Mouse (Mus musculus) bone marrow, adult 2 months (tissue): ENCODE results near the gene Arhgef28. TPM values are rescaled to one million over a fixed set of nuclear protein-coding genes. Genes with fewer than 3 reads are reported as not detected.

ENCODE experiments used
- H3K27ac ChIP-seq: fragments of 200-500 bp; 2 replicates; pipeline ENCODE4 v1.5.1; 2012; ENCODE audit warnings: low read depth, mild to moderate bottlenecking, control low read depth, inconsistent platforms, low read length; ENCODE audit not compliant: control insufficient read depth, poor library complexity, insufficient read depth
- H3K4me1 ChIP-seq: fragments of 200-500 bp; 2 replicates; pipeline ENCODE4 v1.6.1; 2011; ENCODE audit warnings: low read length; ENCODE audit not compliant: control insufficient read depth, insufficient read depth
- H3K4me3 ChIP-seq: fragments of 200-500 bp; replicated peaks from 2 replicates; pipeline ENCODE3; 2011; ENCODE audit warnings: mild to moderate bottlenecking, low read depth, low read length, control low read depth; ENCODE audit not compliant: control insufficient read depth
- CTCF ChIP-seq: fragments of 200-500 bp; IDR thresholded peaks from 2 replicates; pipeline ENCODE4 v1.5.1; 2011; ENCODE audit warnings: low read length, control low read depth; ENCODE audit not compliant: control insufficient read depth, insufficient read depth
- POLR2A ChIP-seq: fragments of 200-500 bp; IDR thresholded peaks from 2 replicates; pipeline ENCODE4 v1.6.1; 2011; ENCODE audit warnings: low read depth, mild to moderate bottlenecking, control low read depth, low read length, borderline replicate concordance; ENCODE audit not compliant: control insufficient read depth
- WGBS: fragments of 180-500 bp; shearing (Covaris S2); methylation state at CpG from one replicate; pipeline ENCODE4 v1.1.7; 2018; 5-methylcytosine and 5-hydroxymethylcytosine counted together
- polyA plus RNA-seq: library from polyadenylated mRNA; stranded (reverse); fragments of >200 nt; gene quantifications from 2 replicates; pipeline ENCODE4 v1.2.4, GENCODE M21; 2011; ENCODE audit warnings: low replicate concordance; ENCODE audit not compliant: missing spikeins, insufficient read depth, insufficient read length

Arhgef28 gene
- polyA plus RNA-seq, 1 experiment, result 2.7 TPM

DNA sequence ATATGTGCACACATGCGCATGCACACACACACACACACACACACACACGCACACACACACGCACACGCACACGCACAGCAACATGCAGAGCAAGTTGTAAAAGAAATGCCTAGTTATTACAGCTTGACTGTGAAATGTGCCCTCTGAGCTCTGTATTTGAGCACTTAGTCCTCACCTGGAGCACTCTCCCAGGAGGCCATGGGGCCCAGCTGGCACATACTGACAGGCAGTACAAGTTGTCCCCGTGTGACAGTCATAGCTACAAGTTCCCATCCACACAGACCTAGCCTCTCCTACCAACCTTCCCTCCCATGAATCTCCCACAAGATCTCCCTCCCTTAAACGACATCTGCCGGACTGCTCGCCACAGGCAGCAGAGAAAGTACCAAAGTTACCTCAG is 205.4 kb downstream of the Arhgef28 start:
- WGBS, result 77% methylated on average over 9 of the region's 9 CpGs

DNA sequence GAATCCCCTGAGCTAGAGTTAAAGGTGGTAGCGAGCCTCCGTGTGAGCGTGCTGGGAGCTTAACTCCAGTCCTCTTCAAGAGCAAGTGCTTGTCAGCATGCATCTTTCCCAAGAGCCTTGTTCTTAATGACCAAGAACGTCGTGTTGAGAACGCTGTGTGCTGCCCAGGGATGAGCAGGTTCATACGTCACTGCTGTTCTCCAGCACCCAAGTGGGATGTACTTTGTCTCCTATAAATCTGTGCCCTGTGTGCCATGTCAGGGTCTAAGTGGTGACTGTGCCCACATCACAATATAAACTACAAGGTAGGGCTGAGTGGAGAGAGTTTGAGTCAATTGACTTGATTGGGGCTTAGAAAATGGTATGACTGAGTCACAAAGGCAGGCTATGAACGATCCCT is 207.1 kb downstream of the Arhgef28 start:
- no peak for TF ChIP-seq POLR2A
- TF ChIP-seq CTCF, result no peak
- H3K4me3 ChIP-seq, result no peak overlapping the region
- 88% methylated on average over 8 of the region's 8 CpGs for WGBS
- H3K4me1 ChIP-seq, result no peaks in the 10 kb centered on the region
- H3K27ac ChIP-seq, result no peak overlapping the region

More for the DNA sequence above, 205.4 kb downstream of the Arhgef28 start:
- TF ChIP-seq CTCF (no peak), POLR2A (no peak)
- H3K27ac ChIP-seq, result no peak overlapping the region
- H3K4me1 ChIP-seq, result no peaks in the 10 kb centered on the region
- H3K4me3 ChIP-seq, result no peak overlapping the region

DNA sequence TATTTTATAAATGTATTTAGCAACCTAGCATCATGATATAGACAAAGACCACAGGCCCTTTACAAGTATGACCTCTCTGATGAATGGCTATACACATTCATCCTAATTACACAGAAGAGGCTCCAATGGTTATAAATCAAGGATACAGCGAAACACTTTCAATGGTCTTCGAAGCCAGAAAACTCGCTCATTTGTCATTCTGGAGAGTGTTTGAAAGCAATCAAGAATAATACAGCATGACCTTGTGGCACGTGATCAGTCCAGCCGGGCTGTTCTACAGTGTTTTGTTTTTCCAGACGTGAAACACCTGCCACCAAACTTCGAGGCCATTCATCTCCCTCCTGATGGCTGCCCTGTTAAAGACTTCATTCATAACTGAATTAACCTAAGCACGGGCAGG is 207.7 kb downstream of the Arhgef28 start:
- no peak overlapping the region for H3K4me3 ChIP-seq
- H3K4me1 ChIP-seq, result no peaks in the 10 kb centered on the region
- H3K27ac ChIP-seq, result no peak overlapping the region
- WGBS, result 84% methylated on average over 8 of the region's 8 CpGs
- TF ChIP-seq POLR2A, result no peak
- TF ChIP-seq CTCF, result no peak

DNA sequence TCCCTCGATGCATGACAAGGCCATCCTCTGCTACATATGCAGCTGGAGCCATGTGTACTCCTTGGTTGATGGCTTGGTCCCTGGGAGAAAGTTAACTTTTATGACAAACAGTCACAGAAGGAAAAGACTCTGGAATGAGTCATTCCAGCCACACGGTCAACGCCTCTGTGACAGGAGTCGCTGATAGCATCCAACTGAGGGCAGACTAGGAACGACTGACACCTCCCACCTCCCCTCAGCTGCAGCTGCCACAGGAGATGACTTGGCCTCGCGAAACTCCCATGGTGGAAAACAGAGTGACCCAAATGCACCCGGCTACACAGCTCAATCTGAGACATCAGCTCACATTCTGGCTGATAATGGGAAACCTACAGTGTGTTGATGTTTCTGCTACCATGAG is 215.3 kb downstream of the Arhgef28 start:
- TF ChIP-seq POLR2A, result no peak
- TF ChIP-seq CTCF, result no peak
- WGBS, result 75% methylated on average over 8 of the region's 8 CpGs
- H3K4me1 ChIP-seq, result no peaks in the 10 kb centered on the region
- no peak overlapping the region for H3K27ac ChIP-seq
- H3K4me3 ChIP-seq, result no peak overlapping the region

DNA sequence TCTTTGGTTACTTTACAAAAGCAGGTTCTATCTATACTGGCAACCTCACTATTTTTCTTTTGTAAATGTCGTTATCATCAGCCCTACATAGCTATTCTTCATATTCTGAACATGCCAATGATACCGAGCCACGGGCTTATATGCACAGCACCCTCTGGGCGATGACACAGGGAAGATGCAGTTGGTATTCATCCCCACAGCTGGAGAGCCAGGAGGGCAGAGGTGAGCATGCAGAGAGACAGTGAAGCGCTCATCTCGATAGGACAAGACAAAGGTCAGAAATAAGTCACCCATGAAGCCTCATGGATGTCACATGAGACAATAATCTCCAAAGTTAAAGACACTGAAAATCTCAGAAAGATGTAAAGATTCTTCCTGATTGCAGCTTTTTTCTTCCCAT is 217.4 kb downstream of the Arhgef28 start:
- Histone ChIP-seq H3K4me3 (no peak overlapping the region), H3K27ac (no peak overlapping the region), H3K4me1 (no peaks in the 10 kb centered on the region)
- WGBS, result 80% methylated on average over 6 of the region's 6 CpGs
- TF ChIP-seq CTCF (no peak), POLR2A (no peak)

DNA sequence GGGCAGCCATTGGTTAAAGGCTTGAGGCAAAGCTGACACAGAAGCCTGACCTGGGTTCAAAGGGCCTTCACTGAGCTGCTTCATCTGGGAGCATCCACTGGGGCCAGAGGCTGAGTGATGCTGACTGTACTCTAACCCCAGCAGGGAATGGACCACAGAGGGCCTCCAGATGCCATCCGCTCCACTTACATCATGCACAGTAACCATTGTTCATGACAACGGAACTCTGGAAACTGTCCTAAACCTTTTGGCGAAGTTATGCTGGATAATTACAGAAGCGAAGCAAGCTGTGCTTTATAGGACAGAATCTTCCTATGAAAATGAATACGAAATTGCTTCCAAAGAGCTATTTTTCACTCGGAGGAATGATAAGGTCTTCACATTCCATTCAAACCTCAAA is 219.5 kb downstream of the Arhgef28 start:
- Histone ChIP-seq H3K27ac (no peak overlapping the region), H3K4me1 (no peaks in the 10 kb centered on the region), H3K4me3 (no peak overlapping the region)
- 83% methylated on average over 6 of the region's 6 CpGs for WGBS
- no peak for TF ChIP-seq CTCF
- TF ChIP-seq POLR2A, result no peak

DNA sequence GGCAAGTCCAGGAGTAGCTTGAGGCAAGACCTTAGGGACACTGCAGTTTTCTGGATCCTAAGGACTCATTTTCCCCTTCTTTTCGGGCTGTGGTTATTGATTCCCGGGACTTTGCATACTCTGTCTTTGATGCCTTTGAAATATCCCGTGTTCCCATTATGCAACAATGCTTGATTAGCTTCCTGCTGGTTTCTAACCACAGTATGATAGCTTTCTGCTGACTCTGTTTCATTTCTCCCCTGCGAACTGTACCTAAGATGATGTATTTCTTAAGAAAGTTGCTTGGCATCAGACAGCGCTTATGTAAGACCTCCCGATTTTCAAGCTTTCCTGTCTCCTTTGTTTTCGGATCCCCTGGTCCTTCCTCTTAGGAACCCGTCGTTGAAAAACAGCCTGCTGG is 229.1 kb downstream of the Arhgef28 start:
- no peak for TF ChIP-seq POLR2A
- no peak for TF ChIP-seq CTCF
- H3K4me1 ChIP-seq, result no peaks in the 10 kb centered on the region; the same call in 1 of the 2 replicates
- no peak overlapping the region for H3K27ac ChIP-seq
- H3K4me3 ChIP-seq, result no peak overlapping the region
- 25% methylated on average over 9 of the region's 9 CpGs for WGBS

DNA sequence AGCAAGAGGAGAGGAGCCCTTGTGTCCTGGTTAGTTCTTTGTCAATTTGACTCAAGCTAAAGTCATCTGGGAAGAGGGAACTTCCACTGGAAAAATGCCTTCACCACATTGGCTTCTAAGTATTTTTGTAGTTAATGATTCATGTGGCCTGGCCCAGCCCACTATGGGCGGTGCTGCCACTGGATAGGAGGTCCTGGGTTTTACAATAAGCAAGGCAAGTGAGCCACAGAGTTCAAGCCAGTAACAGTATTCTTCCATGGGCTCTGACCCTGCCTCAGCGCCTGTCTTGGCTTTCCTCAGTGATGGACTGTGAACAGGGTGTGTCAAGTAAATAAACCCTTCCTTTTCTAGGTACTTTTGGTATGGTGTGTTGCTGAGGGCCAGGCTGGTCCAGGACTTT is 229.6 kb downstream of the Arhgef28 start:
- TF ChIP-seq POLR2A (no peak), CTCF (no peak)
- Histone ChIP-seq H3K4me1 (no peaks in the 10 kb centered on the region; the same call in 1 of the 2 replicates), H3K27ac (no peak overlapping the region), H3K4me3 (no peak overlapping the region)
- WGBS, result 68% methylated on average over 2 of the region's 2 CpGs

DNA sequence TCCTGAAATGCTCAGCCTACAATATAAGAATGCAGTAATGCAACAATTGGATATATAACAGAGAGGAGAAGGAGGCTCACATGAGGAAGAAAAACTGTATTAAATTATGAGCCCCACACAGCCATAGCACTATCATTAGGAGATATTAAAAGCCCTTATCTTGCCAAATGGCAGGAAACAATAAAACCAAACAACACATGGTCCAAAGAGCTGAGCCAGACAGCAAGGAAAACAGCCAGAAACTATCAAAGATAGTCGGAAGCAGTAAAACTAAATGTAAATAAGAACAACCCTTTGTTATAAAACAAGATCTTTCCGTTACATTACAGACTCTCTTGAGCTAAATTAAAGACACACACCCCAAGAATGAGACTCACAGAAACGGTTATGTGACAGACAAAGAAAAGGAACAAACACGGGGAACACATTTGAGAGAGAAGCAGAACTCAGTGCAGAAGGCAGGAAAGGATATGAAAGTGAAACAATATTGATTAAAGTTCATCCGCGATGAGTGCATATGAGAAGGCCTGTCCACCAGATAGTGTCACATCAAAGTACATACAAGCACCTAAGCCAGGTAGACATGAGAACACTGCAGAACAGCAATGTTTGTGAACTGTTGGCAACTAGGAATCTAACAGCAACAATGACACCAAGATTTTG is 231.6 kb downstream of the Arhgef28 start:
- Histone ChIP-seq H3K27ac (no peak overlapping the region), H3K4me1 (no peaks in the 10 kb centered on the region; the same call in 1 of the 2 replicates), H3K4me3 (no peak overlapping the region)
- TF ChIP-seq POLR2A, result no peak
- TF ChIP-seq CTCF, result no peak
- WGBS, result 8% methylated on average over 6 of the region's 6 CpGs
